Mouse (Mus musculus) left cerebral cortex, adult 2 months (tissue): ENCODE data around the gene Kin. TPM values are rescaled to one million over a fixed set of nuclear protein-coding genes. Genes with fewer than 3 reads are reported as not detected.

Experiments
- DNase-seq, 2 experiments: peaks; one replicate each; pipeline ENCODE4 v3.0.0; 2021 to 2022; ENCODE audit warnings: low spot score in 2 of 2, mixed read lengths in 1 of 2; ENCODE audit errors: extremely low spot score in 1 of 2
- H3K27ac ChIP-seq: fragments of 200-600 bp; 2 replicates; pipeline ENCODE4 v1.8.1; 2022
- H3K4me3 ChIP-seq: fragments of 200-600 bp; 2 replicates; pipeline ENCODE4 v1.8.1; 2022
- CTCF ChIP-seq: fragments of 200-600 bp; IDR thresholded peaks from 2 replicates; pipeline ENCODE4 v1.8.1; 2022; ENCODE audit warnings: antibody characterized with exemption, mild to moderate bottlenecking, moderate library complexity
- intact Hi-C: fragments of 180-260 bp; cut with DNase I; formaldehyde crosslinking; loops from one replicate; pipeline ENCODE4 v1.15.1; 2025
- total RNA-seq, 2 experiments: library from RNA; stranded (reverse); gene quantifications; 2 replicates each; pipeline ENCODE4 v1.2.3; 2021

The Kin gene
- total RNA-seq, 2 experiments from 2014 or later, result 10.7 to 14.7 TPM

DNA sequence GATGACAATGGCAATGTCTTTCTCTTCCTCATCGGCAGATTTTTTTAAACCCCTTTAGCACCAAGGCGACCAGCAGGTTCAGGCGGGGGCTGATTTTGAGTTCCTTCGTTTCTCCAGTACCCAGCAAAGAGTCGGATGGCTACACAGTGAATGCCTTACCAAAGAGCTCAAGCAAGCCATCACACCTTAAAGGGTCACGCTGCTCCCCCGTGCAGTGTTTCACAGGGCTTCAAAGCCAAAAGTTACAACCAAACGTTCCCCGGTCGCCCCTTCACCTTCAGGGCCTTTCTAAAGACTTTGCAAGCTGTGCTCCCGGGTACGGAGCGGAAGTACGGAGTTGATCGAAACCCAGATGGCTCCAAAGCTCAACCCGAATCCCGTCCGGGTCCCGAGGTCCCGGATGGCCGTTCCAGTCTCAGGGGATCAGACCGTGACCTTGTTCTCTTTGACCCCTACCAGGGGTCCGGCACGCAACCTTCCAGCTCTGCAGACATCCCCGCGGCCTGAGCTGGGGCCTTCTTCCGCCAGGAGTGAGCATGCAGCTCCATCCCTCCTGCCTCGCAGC, 566 bp upstream of the Kin start:
- DNase-seq, result peak in 1 of 2 experiments; percentile 19
- intact Hi-C loops, result loop anchor here (1.0 kb wide), 1 partner anchor 32 kb away; the partner anchor contains the start of gene Taf3
- TF ChIP-seq CTCF, result no peak
- Histone ChIP-seq H3K4me3 (peak overlapping the region; percentile 74), H3K27ac (peak overlapping the region; percentile 100)

DNA sequence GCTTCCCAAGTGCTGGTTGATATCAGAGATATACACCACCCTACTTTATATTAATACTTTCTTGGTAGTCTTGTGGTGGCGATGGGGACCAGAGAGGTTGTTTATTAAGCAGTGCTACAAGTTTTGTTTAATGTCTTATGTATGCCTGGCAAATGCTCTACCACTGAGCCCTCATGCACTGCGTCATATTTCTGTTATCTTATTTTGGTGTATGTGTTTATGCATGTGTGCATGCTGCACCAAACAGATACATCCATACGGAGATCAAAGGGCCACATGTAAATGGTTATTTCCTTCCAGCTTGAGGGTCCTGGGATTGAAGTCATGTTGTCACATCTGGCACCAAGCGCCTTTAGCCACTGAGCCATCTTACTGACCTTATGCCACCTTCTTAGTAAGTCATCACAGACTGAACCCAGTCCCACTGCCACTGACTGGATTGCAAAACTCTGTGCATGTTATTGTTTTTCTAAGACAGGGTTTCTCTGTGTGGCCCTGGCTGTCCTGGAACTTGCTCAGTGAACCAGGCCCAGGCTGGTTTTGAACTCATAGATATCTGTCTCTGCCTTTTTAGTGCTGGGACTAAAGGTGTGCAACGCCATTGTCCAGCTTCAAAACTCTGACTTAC, 1.2 kb downstream of the Kin start:
- H3K27ac ChIP-seq, result no peak overlapping the region
- no peak for DNase-seq
- H3K4me3 ChIP-seq, result peak overlapping the region; percentile 74
- intact Hi-C loops, result no loop called here
- no peak for TF ChIP-seq CTCF

DNA sequence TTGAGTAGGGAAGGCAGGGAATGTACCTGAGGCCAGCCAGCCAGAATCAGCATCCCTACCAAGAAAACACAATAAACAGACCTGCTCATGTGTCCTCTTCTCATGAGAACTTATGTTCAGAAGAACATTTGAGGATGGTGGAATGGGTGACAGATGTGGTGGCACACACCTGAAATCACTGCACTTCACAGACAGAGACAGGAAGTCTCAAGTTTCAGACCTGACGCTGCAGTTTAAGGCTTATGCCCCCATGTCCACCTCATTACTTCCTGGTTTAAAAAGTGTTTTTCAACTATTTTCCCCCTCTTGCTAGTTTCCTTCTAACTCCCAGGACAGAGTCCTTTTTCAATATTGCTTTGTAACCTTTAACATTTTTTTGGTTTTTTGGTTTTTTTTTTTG, 2.3 kb downstream of the Kin start:
- TF ChIP-seq CTCF, result no peak
- DNase-seq, result no peak
- Histone ChIP-seq H3K27ac (no peak overlapping the region), H3K4me3 (no peak overlapping the region)
- intact Hi-C loops, result no loop called here

DNA sequence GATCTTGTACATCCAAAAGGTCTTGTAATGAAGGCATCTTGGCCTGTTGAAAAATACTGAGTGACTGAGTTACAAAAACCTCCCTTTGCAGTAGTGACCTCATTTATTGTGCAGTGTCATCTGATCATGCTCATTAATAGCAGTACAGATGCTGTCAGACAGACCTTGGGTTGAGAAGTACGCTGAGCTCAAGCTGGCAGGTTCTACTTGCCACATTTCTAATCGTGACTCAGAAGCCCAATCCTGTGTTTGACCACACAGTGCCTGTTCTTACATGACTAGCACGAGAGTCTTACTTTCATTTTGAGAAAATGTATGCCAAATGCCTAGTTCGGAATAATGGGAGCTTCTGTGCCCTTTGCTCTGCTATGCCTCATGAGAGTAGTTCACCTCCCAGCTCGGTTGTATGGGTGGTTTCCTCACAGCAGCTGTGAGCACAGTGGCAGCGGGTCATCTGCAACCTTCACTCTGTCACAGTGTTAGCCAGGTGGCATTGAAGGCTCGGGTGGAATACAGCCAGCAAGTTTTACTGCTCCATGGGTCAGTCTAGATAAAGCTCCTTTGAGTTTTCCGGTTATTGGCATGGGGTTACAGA, 7.0 kb downstream of the Kin start:
- no peak overlapping the region for H3K4me3 ChIP-seq
- DNase-seq, result no peak
- H3K27ac ChIP-seq, result no peak overlapping the region
- intact Hi-C loops, result no loop called here
- no peak for TF ChIP-seq CTCF

DNA sequence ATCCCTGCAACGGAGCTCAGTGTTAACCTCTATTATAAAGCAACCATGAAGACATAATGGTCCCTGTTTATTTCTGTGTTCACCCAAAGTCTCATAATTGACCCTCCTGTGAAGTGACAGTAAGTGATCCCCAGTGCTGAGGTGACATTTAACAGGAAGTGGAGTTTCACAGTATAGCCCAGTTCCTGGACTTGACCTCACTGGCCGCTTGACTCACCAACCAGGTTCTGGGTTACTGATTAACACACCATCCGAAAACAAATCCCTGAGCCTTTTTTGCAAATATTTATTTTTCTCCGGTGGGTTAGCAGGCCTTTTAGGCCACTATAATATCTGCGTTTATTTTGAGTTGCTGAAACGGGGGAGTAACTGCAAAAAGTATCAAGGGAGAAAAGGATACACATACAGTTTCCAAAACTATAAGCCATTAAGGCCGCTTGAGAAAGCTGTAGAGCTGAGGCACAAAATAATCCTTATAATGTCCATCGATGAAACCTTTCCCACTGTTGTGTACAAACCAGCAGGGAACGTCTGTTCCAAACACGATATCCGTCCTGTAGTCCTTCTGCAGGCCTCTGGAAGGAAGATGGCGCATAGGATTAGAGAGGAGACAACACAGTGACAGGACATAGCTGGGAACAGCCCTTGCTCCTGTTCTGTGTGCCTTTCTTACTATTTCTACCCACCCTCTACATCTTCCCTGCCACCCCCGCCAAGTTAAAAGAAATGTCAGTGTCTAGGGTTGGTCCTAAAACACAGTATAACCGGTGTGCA, 14.1 kb downstream of the Kin start:
- no peak for TF ChIP-seq CTCF
- intact Hi-C loops, result loop anchor here (5.0 kb wide), 1 partner anchor 1417 kb away; no protein-coding TSS in a partner anchor
- DNase-seq, result no peak

DNA sequence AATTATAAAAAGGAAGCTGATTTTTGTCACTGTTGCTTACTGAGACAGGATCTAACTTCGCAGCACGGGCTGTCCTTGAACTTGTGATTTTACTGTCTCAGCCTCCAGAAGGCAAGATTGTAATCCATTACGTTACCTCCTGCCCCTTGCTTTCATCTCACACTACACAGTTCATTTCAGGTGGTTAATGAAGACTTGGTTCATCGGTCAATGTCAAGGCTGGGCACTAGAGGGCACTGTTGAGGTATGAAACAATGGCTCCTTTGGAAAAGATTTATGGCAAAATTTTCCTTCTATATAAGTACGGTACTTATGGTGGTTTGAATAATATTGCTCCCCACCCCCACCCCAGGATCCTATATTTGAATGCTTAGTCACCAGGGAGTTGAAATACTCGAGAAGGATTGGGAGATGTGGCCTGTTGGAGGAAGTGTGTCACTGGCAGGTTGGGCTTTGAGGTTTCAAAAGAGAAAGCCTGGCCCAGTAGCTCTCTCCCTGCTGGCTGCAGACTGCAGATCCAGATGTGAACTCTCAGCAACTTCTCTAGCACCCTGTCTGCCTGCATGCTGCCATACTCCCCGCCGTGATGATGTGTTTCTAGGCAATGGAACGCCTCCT, 18.3 kb downstream of the Kin start:
- DNase-seq, result peak in 1 of 2 experiments; percentile 67
- Histone ChIP-seq H3K4me3 (no peak overlapping the region), H3K27ac (no peak overlapping the region)
- intact Hi-C loops, result loop anchor here (2.0 to 5.0 kb wide), 2 partner anchors 44 to 1421 kb away; no protein-coding TSS in a partner anchor
- TF ChIP-seq CTCF, result peak; percentile 76

More for the DNA sequence above, 14.1 kb downstream of the Kin start:
- Histone ChIP-seq H3K27ac (no peak overlapping the region), H3K4me3 (no peak overlapping the region)

DNA sequence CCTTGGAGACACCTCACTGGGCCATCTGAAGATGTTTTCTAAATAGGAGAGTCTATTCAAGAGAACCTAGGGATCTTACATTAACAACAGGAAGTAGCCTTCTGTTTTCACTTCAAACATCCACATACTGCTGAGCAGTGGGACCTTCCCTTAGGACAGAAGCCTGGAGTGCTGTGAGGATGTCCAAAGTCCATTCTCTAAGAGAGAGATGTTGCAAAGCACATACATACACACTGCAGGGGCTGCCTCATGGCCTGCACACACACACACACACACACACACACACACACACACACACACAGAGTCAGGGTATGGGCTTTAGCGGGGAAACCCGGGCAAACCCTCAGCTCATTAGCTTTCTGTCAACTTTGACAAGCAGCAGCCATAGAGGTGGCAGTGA, 20.1 kb downstream of the Kin start:
- no peak for TF ChIP-seq CTCF
- DNase-seq, result no peak
- Histone ChIP-seq H3K27ac (no peak overlapping the region), H3K4me3 (no peak overlapping the region)
- intact Hi-C loops, result loop anchor here (10.0 kb wide), 1 partner anchor 964 kb away; no protein-coding TSS in a partner anchor

DNA sequence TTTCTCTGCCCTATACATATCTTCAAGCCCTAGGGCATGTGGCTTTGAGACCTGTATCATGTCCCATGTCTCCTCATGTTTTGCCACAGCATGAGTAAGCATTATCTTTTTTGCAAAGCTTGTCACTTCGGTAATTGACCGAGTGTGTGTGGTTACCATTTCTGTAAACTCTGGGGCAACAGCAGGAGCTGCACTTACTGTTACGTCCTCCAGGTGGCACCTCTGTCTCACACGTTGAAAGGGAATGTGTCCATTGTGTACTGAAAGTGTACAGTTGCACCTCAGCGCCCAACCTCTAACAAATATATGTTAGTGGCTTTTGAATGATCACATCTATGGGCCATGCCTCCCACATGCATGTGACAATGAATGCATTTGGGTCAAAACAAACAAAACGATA, 20.8 kb downstream of the Kin start:
- peak; percentile 87 for TF ChIP-seq CTCF
- intact Hi-C loops, result loop anchor here (1.0 to 10.0 kb wide), 2 partner anchors 187 to 964 kb away; no protein-coding TSS in a partner anchor
- no peak overlapping the region for H3K27ac ChIP-seq

DNA sequence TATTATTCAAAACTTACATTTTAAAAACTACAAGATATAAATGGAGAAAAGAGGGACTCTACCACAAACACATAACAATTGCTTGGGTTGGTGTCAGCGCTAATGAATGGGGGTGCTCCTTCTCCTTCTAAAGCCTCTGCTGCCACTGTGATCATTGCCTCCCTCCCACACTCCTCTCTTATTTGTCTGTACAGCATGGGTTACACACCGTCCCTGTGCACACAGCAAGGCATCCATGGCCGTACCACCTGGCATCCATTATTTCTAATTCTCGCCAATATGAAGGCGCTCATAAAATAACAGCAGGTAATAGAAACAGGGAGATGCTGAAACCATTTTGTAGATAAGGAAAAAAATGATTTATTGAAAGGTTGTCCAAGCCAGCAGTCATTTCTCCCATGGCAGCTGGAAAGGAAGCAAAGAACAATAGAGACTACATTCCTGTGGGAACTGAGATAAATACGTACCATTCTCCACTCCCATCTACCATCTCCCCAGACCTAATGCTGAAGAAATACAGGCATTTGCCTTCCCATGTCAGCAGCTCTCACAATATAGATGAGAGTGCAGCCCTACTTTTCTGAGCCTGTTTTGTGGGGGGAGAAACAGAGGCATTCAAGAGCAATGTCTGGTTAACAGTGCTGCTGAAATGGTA, 28.3 kb downstream of the Kin start:
- no peak for DNase-seq
- intact Hi-C loops, result loop anchor here (10.0 kb wide), 1 partner anchor 956 kb away; no protein-coding TSS in a partner anchor
- no peak overlapping the region for H3K4me3 ChIP-seq
- H3K27ac ChIP-seq, result no peak overlapping the region
- TF ChIP-seq CTCF, result no peak

More for the DNA sequence above, 20.8 kb downstream of the Kin start:
- DNase-seq, result peak; percentile 44 to 70
- no peak overlapping the region for H3K4me3 ChIP-seq

DNA sequence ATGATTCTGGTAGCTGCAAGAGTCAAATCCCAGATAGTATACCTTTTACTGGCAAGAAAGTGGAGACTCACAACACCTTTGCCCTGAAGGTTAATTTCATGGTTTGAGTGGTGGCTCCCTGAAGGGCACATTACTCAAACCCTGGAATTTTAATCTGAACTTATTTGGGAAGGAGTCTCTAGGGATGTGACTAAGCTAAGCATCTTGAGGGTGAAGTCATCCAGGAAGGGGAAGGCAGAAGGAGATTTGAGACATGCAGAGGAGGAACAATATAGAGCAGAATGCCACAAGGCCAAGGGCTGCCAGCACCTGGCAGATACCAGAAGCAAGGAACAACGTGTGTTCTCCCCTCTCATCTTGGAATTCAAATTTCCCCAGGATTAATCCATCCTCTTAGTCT, 38.4 kb downstream of the Kin start:
- intact Hi-C loops, result no loop called here
- H3K27ac ChIP-seq, result no peak overlapping the region
- no peak overlapping the region for H3K4me3 ChIP-seq
- TF ChIP-seq CTCF, result no peak
- DNase-seq, result no peak

DNA sequence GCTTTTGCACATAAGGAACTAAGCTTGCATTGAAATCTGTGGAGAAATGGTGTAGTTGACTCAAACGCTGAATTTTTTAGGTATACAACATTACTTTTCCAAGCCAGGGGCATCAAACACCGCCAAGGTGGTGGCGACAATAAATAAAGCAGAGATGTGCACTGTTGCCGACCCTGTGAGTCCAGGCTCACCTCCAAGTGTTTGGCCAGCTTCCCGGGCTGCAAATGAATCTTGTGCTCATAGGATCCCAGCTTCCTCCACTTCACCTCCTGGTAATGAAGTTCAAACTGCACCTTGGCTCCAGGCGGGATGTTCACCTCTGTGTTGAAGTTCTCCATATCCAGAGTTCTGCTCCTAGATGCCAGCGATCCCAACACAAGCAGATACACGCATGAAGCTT, 38.9 kb downstream of the Kin start:
- intact Hi-C loops, result no loop called here
- no peak for DNase-seq

More for the DNA sequence above, 38.9 kb downstream of the Kin start:
- H3K4me3 ChIP-seq, result no peak overlapping the region
- H3K27ac ChIP-seq, result no peak overlapping the region
- TF ChIP-seq CTCF, result no peak
